Mouse (Mus musculus) Patski (cell line): ENCODE data around the gene Nrxn3. TPM values are rescaled to one million over a fixed set of nuclear protein-coding genes. Genes with fewer than 3 reads are reported as not detected.

Experiments used
- ATAC-seq: fragments of 100-300 bp; one replicate; pipeline ENCODE4 v1.8.0; 2021
- CTCF ChIA-PET: fragments of 350-600 bp; sonication (Branson Sonifier 250); formaldehyde crosslinking; loops from one replicate; lab custom pipeline; 2022; ENCODE audit warnings: inconsistent platforms; lab: Charles Lee
- POLR2A ChIA-PET: fragments of 350-600 bp; sonication (Branson Sonifier 250); formaldehyde crosslinking; loops from one replicate; lab custom pipeline; 2022; ENCODE audit warnings: antibody characterized with exemption, inconsistent platforms; lab: Charles Lee
- DNase-seq: peaks from one replicate; pipeline ENCODE4 v3.0.0-alpha.2; 2011; ENCODE audit warnings: low read depth, low spot score
- H3K27me3 ChIP-seq: fragments of 371-371 bp; one replicate; pipeline ENCODE4 v1.5.1; 2021
- CTCF ChIP-seq: fragments of 100-300 bp; IDR thresholded peaks from one replicate; pipeline ENCODE4 v1.5.1; 2021
- in situ Hi-C: fragments of 300-500 bp; cut with MboI; formaldehyde crosslinking; loops from 3 replicates; pipeline ENCODE4 v1.11.1; 2018; ENCODE audit warnings: low pct_unique_long_range_greater_than_20kb, mixed read lengths
- polyA plus RNA-seq: library from polyadenylated mRNA; unstranded; gene quantifications from one replicate; pipeline ENCODE4 v1.2.3, GENCODE M21; 2021

The Nrxn3 gene
- polyA plus RNA-seq, 1 experiment from 2014 or later = not detected

DNA sequence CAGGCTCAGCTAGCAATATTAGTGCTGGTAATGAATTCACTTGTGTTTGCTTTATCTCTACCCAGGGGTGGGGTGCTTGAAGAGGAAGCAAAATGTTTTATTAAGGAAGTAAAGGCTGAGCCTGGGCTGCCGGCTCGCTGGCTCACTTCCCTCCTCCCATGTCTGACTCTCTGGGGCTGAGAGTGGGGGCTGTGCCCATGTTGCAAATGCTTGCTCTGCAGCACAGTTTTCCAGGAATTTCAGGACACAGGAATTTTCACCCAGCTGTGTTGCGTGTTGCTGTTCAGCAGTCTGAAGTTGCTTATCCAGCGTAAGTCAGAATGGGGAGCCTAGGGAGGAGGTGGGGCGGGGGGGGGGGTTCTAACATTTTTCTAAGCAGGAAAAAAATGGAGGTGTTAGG, 89.5 kb downstream of the Nrxn3 start:
- in situ Hi-C loops = no loop called here
- no peak for TF ChIP-seq CTCF
- ATAC-seq (no peak), DNase-seq (no peak)
- CTCF ChIA-PET = interaction anchor here (1.7 kb wide), 1 partner anchor 8 kb away, joined by 3 read pairs; no protein-coding TSS in a partner anchor
- POLR2A ChIA-PET = no interaction called here
- no peaks in the 10 kb centered on the region for H3K27me3 ChIP-seq

DNA sequence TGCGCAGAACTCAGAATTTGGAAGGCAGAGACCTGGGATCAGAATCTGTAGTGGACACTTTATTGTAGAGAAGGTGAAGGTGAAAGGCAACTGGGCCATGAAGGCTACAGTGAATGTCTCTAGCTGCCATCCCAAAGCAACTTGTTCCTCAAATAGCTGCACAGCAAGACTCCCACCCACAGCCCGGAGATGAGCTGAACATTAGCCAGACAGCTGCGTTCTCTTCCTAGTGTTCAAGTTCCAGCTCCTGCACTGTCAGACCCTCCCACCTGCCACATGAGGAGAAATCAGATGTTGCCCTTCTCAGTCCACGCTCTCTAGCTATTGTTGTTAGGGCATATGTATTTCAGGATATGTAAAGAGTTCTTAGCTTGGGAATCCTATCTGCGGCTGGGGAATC, 94.2 kb downstream of the Nrxn3 start:
- ATAC-seq = no peak
- ChIA-PET CTCF (no interaction called here), POLR2A (no interaction called here)

GRCm38 (mm10) chr12:88818622-88819334, 96.1 kb downstream of the Nrxn3 start:
- POLR2A ChIA-PET = no interaction called here

More for the DNA sequence above, 94.2 kb downstream of the Nrxn3 start:
- DNase-seq = no peak
- TF ChIP-seq CTCF = no peak
- no peaks in the 10 kb centered on the region for H3K27me3 ChIP-seq
- in situ Hi-C loops = no loop called here

DNA sequence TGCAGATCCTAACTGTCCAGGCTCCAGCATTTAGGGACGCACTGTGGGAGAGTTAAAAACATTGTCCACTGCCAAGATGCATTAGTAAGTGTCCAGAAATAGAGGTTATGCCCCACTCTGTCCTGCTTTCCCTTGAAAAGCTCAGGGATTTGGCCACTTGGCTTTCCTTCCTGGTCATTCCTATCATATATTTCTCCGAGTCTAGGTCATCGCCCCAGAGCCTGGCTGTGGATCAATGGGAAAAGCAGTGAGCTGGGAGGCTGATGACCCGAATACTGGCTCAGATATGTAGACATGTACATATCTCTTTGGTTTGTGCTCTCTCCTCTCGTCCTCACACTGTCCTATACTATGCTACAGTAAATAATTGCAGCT, 96.6 kb downstream of the Nrxn3 start:
- no peak for TF ChIP-seq CTCF
- DNase-seq (no peak), ATAC-seq (no peak)
- CTCF ChIA-PET = no interaction called here
- POLR2A ChIA-PET = no interaction called here
- H3K27me3 ChIP-seq = no peaks in the 10 kb centered on the region
- in situ Hi-C loops = no loop called here

More at GRCm38 (mm10) chr12:88818622-88819334, 96.1 kb downstream of the Nrxn3 start:
- in situ Hi-C loops = no loop called here
- no peak for ATAC-seq
- no peaks in the 10 kb centered on the region for H3K27me3 ChIP-seq
- CTCF ChIA-PET = no interaction called here
- TF ChIP-seq CTCF = no peak
- no peak for DNase-seq

- no peak for DNase-seq
- in situ Hi-C loops = no loop called here
These were observed 97.5 kb downstream of the Nrxn3 start for GRCm38 (mm10) chr12:88820131-88820530.

DNA sequence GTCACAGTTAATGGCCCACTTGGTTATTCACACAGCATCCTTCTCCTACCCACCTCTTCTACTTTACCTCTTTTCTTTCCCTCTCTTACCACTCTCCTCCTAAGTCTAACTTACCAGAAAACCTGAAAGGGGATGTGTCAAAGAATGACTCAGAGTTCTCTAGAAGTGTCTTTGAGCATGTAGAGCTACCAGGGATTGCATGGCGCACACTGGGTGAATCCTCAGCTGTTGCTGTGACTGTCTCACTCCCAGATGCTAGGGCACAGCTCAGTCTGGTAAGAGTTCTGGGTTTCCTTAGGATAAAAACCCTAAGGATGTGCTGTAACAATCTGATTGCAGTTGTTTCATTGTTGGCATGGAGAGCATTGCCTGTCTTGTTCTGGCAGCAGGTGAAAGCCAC, 108.2 kb downstream of the Nrxn3 start:
- no peaks in the 10 kb centered on the region for H3K27me3 ChIP-seq
- ChIA-PET POLR2A (no interaction called here), CTCF (no interaction called here)
- DNase-seq = no peak
- TF ChIP-seq CTCF = no peak
- in situ Hi-C loops = no loop called here
- no peak for ATAC-seq

More at GRCm38 (mm10) chr12:88820131-88820530, 97.5 kb downstream of the Nrxn3 start:
- POLR2A ChIA-PET = no interaction called here
- CTCF ChIA-PET = no interaction called here
- no peak for TF ChIP-seq CTCF
- H3K27me3 ChIP-seq = no peaks in the 10 kb centered on the region
- no peak for ATAC-seq

DNA sequence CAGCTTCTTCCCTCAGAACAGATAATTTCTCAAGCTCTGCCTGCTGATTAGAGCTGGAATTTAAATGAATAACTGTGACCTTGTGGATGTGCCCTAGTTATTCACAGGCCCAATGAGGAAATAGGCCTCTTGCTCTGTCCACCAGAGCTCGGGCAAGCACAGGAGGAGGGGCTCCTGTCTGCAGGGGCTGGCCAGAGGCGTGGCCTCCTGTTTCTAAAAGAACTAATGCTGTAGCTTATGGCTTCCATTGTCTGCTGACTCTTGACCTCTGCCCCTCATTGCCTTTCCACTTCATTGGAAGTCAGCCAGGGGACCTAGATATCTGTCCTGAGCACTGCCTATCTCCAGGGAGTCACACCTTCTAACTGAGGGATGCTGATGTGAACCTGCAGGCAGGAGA, 113.1 kb downstream of the Nrxn3 start:
- DNase-seq = no peak
- in situ Hi-C loops = no loop called here
- H3K27me3 ChIP-seq = no peaks in the 10 kb centered on the region
- ATAC-seq = no peak
- ChIA-PET CTCF (no interaction called here), POLR2A (no interaction called here)
- TF ChIP-seq CTCF = no peak

GRCm38 (mm10) chr12:88839724-88840123, 117.0 kb downstream of the Nrxn3 start:
- in situ Hi-C loops = no loop called here
- ATAC-seq (no peak), DNase-seq (no peak)
- POLR2A ChIA-PET = no interaction called here
- TF ChIP-seq CTCF = no peak
- CTCF ChIA-PET = no interaction called here
- no peaks in the 10 kb centered on the region for H3K27me3 ChIP-seq

DNA sequence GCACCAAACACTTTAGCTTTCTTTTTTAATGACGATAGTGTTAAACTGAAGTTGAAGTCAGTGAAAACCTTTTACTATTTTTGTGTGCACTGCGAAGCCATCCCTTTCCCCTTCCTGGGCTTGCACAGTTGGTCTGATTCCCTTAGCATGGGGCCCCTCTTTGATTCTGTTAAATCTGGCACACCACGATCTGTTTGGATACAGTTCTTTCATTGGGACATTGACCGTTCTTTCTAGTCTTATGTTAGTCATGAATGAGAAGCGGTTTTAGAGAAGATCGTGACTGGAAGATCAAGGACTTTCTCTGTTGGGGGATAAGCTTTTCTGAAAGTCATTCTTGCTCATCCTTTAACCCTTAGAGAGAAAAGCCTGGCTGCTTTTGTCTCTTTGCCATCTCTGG, 118.7 kb downstream of the Nrxn3 start:
- no peak for TF ChIP-seq CTCF
- POLR2A ChIA-PET = no interaction called here
- no peaks in the 10 kb centered on the region for H3K27me3 ChIP-seq
- CTCF ChIA-PET = no interaction called here
- ATAC-seq = no peak
- in situ Hi-C loops = no loop called here
- DNase-seq = no peak

GRCm38 (mm10) chr12:88850400-88851179, 127.9 kb downstream of the Nrxn3 start:
- CTCF ChIA-PET = no interaction called here
- DNase-seq (no peak), ATAC-seq (no peak)
- TF ChIP-seq CTCF = no peak
- no peaks in the 10 kb centered on the region for H3K27me3 ChIP-seq
- in situ Hi-C loops = no loop called here
- POLR2A ChIA-PET = no interaction called here

- CTCF ChIA-PET = no interaction called here
- DNase-seq = no peak
- in situ Hi-C loops = no loop called here
- no peak for ATAC-seq
- no peak for TF ChIP-seq CTCF
- POLR2A ChIA-PET = no interaction called here
- H3K27me3 ChIP-seq = no peaks in the 10 kb centered on the region
These were observed 131.4 kb downstream of the Nrxn3 start for GRCm38 (mm10) chr12:88854039-88854438.
